Mouse (Mus musculus) liver, adult 2 months (tissue): ENCODE data around the gene Araf. TPM values are rescaled to one million over a fixed set of nuclear protein-coding genes. Genes with fewer than 3 reads are reported as not detected.

Experiments used
- DNase-seq: peaks from one replicate; pipeline ENCODE4 v3.0.0-alpha.2; 2011; ENCODE audit warnings: low read depth, low spot score; ENCODE audit errors: extremely low read depth
- H3K27ac ChIP-seq: fragments of 200-500 bp; replicated peaks from 2 replicates; pipeline ENCODE4 v1.5.1; 2012; ENCODE audit warnings: low read depth, mild to moderate bottlenecking, control low read depth, inconsistent platforms, low read length; ENCODE audit not compliant: insufficient read depth
- H3K27me3 ChIP-seq: fragments of 200-500 bp; 2 replicates; pipeline ENCODE4 v1.6.1; 2012; ENCODE audit warnings: mild to moderate bottlenecking, moderate library complexity, low read length, inconsistent platforms; ENCODE audit not compliant: control insufficient read depth, insufficient read depth
- H3K36me3 ChIP-seq: fragments of 200-500 bp; 2 replicates; pipeline ENCODE4 v1.6.1; 2012; ENCODE audit warnings: low read length, inconsistent platforms; ENCODE audit not compliant: control insufficient read depth, insufficient read depth
- H3K4me1 ChIP-seq: fragments of 200-500 bp; 2 replicates; pipeline ENCODE4 v1.6.1; 2011; ENCODE audit warnings: low read length; ENCODE audit not compliant: control insufficient read depth, insufficient read depth
- H3K4me3 ChIP-seq: fragments of 200-500 bp; 2 replicates; pipeline ENCODE4 v1.5.1; 2011; ENCODE audit warnings: low read depth, mild to moderate bottlenecking, control low read depth, low read length, moderate library complexity; ENCODE audit not compliant: insufficient read depth
- H3K79me2 ChIP-seq: fragments of 200-500 bp; 2 replicates; pipeline ENCODE4 v1.6.1; 2012; ENCODE audit warnings: inconsistent platforms, mild to moderate bottlenecking, low read length, moderate library complexity; ENCODE audit not compliant: control insufficient read depth, insufficient read depth
- H3K9ac ChIP-seq: fragments of 200-500 bp; 2 replicates; pipeline ENCODE4 v1.6.1; 2012; ENCODE audit warnings: low read depth, mild to moderate bottlenecking, control low read depth, inconsistent platforms, low read length
- CTCF ChIP-seq: fragments of 200-500 bp; IDR thresholded peaks from 2 replicates; pipeline ENCODE4 v1.5.1; 2011; ENCODE audit warnings: low read depth, low read length, control low read depth
- POLR2A ChIP-seq: fragments of 200-500 bp; IDR thresholded peaks from 2 replicates; pipeline ENCODE4 v1.6.1; 2011; ENCODE audit warnings: low read length, control low read depth; ENCODE audit not compliant: insufficient read depth; ENCODE audit errors: extremely low read depth
- WGBS: fragments of 180-500 bp; shearing (Covaris S2); methylation state at CpG from one replicate; pipeline ENCODE4 v1.1.7; 2018; 5-methylcytosine and 5-hydroxymethylcytosine counted together
- polyA plus RNA-seq: library from polyadenylated mRNA; depleted of rRNA; stranded (reverse); fragments of >200 nt; gene quantifications from 2 replicates; pipeline ENCODE4 v1.2.3, GENCODE M21; 2012; rRNA removed
- total RNA-seq: library from RNA; depleted of rRNA; stranded (reverse); fragments of >200 nt; gene quantifications from 2 replicates; pipeline ENCODE4 v1.2.3, GENCODE M21; 2014; rRNA removed

The Araf gene
- total and polyA plus RNA-seq, 2 experiments = 39.5 to 139 TPM

GRCm38 (mm10) chrX:20869203-20869602, 71.6 kb downstream of the Araf start:
- no peaks in the 10 kb centered on the region for H3K27me3 ChIP-seq
- no peaks in the 10 kb centered on the region for H3K79me2 ChIP-seq
- no peaks in the 10 kb centered on the region for H3K36me3 ChIP-seq
- no peak overlapping the region for H3K9ac ChIP-seq
- no peak for TF ChIP-seq POLR2A
- no peaks in the 10 kb centered on the region for H3K4me1 ChIP-seq
- 79% methylated on average over 1 of the region's 1 CpGs for WGBS
- no peak for DNase-seq
- no peak overlapping the region for H3K4me3 ChIP-seq
- H3K27ac ChIP-seq = no peak overlapping the region

- Histone ChIP-seq H3K4me3 (peak within 1 kb of the TSS; percentile 38; the same call in 1 of the 2 replicates), H3K9ac (no peak within 1 kb of the TSS), H3K27me3 (no peaks in the 10 kb centered on the region), H3K27ac (no peak within 1 kb of the TSS), H3K36me3 (no peaks in the 10 kb centered on the region), H3K79me2 (no peaks in the 10 kb centered on the region), H3K4me1 (no peaks in the 10 kb centered on the region)
- WGBS = 11% methylated on average over 17 of the region's 18 CpGs
- TF ChIP-seq CTCF = no peak
- no peak for TF ChIP-seq POLR2A
- DNase-seq = no peak
Measured at GRCm38 (mm10) chrX:20869962-20870513, 72.4 kb downstream of the Araf start, which contains the start of gene Timp1. Gene Timp1 (plus strand): TSS chrX:20870166.

GRCm38 (mm10) chrX:20872928-20873500, 75.4 kb downstream of the Araf start:
- TF ChIP-seq POLR2A (no peak), CTCF (no peak)
- H3K79me2 ChIP-seq = no peaks in the 10 kb centered on the region
- H3K27me3 ChIP-seq = no peaks in the 10 kb centered on the region
- 55% methylated on average over 11 of the region's 11 CpGs for WGBS
- DNase-seq = no peak
- H3K27ac ChIP-seq = no peak overlapping the region
- H3K36me3 ChIP-seq = no peaks in the 10 kb centered on the region
- H3K4me1 ChIP-seq = no peaks in the 10 kb centered on the region
- no peak overlapping the region for H3K4me3 ChIP-seq
- H3K9ac ChIP-seq = no peak overlapping the region

GRCm38 (mm10) chrX:20875241-20875640, 77.6 kb downstream of the Araf start:
- H3K27me3 ChIP-seq = no peaks in the 10 kb centered on the region
- WGBS = 98% methylated on average over 3 of the region's 3 CpGs
- no peak overlapping the region for H3K27ac ChIP-seq
- no peaks in the 10 kb centered on the region for H3K79me2 ChIP-seq
- no peaks in the 10 kb centered on the region for H3K4me1 ChIP-seq
- TF ChIP-seq CTCF = no peak
- TF ChIP-seq POLR2A = no peak
- H3K4me3 ChIP-seq = no peak overlapping the region
- H3K36me3 ChIP-seq = no peaks in the 10 kb centered on the region
- DNase-seq = no peak
- no peak overlapping the region for H3K9ac ChIP-seq

- no peak for DNase-seq
- no peak for TF ChIP-seq CTCF
- TF ChIP-seq POLR2A = no peak
- no peaks in the 10 kb centered on the region for H3K27me3 ChIP-seq
- no peak overlapping the region for H3K27ac ChIP-seq
- H3K4me1 ChIP-seq = no peaks in the 10 kb centered on the region
- no peaks in the 10 kb centered on the region for H3K36me3 ChIP-seq
- WGBS = 38% methylated on average over 3 of the region's 3 CpGs
- H3K79me2 ChIP-seq = no peaks in the 10 kb centered on the region
- H3K9ac ChIP-seq = no peak overlapping the region
- no peak overlapping the region for H3K4me3 ChIP-seq
Measured at GRCm38 (mm10) chrX:20910074-20910473, 112.5 kb downstream of the Araf start.

Other genes starting within 250 kb of the Araf start
- 1,444 and 2,426 TPM in 2 replicates for gene Rgn, start 248.0 kb upstream of the Araf start, total RNA-seq
- gene Rgn, start 248.0 kb upstream of the Araf start, polyA plus RNA-seq = 291 and 400 TPM in 2 replicates
- 12.3 and 14.0 TPM in 2 replicates for gene Rbm10, start 180.3 kb upstream of the Araf start, total RNA-seq
- 23.9 and 32.9 TPM in 2 replicates for gene Rbm10, start 180.3 kb upstream of the Araf start, polyA plus RNA-seq
- gene Ndufb11, start 180.2 kb upstream of the Araf start, total RNA-seq = 294 and 308 TPM in 2 replicates
- gene Ndufb11, start 180.2 kb upstream of the Araf start, polyA plus RNA-seq = 199 and 207 TPM in 2 replicates
- gene Uba1, start 139.5 kb upstream of the Araf start, total RNA-seq = 69.8 and 90.9 TPM in 2 replicates
- gene Uba1, start 139.5 kb upstream of the Araf start, polyA plus RNA-seq = 162 and 181 TPM in 2 replicates
- 11.7 and 12.5 TPM in 2 replicates for gene Cdk16, start 109.9 kb upstream of the Araf start, total RNA-seq
- gene Cdk16, start 109.9 kb upstream of the Araf start, polyA plus RNA-seq = 33.0 and 47.5 TPM in 2 replicates
- 0.46 and 0.74 TPM in 2 replicates for gene Usp11, start 93.9 kb upstream of the Araf start, total RNA-seq
- gene Usp11, start 93.9 kb upstream of the Araf start, polyA plus RNA-seq = 0.54 and 0.55 TPM in 2 replicates
- not detected in 2 replicates for gene Timp1, start 72.4 kb downstream of the Araf start, total RNA-seq
- 0.28 and 0.72 TPM in 2 replicates for gene Timp1, start 72.4 kb downstream of the Araf start, polyA plus RNA-seq
- 0.13 TPM in 1 of 2 replicates, not detected in the other for gene Syn1, start 123.2 kb downstream of the Araf start, total RNA-seq
- 0.13 and 0.21 TPM in 2 replicates for gene Syn1, start 123.2 kb downstream of the Araf start, polyA plus RNA-seq
- gene Cfp, start 133.7 kb downstream of the Araf start, total RNA-seq = 28.5 and 30.5 TPM in 2 replicates
- 18.8 and 32.3 TPM in 2 replicates for gene Cfp, start 133.7 kb downstream of the Araf start, polyA plus RNA-seq
- 1.7 and 2.4 TPM in 2 replicates for gene Elk1, start 152.8 kb downstream of the Araf start, total RNA-seq
- gene Elk1, start 152.8 kb downstream of the Araf start, polyA plus RNA-seq = 3.7 and 4.0 TPM in 2 replicates
- gene Uxt, start 164.2 kb downstream of the Araf start, total RNA-seq = 32.5 and 33.0 TPM in 2 replicates
- 17.5 and 27.0 TPM in 2 replicates for gene Uxt, start 164.2 kb downstream of the Araf start, polyA plus RNA-seq